Mouse (Mus musculus) olfactory bulb, adult 2 months (tissue): Measurements from ENCODE around the gene Fam110a.

Experiments used
- CTCF ChIP-seq: fragments of 200-500 bp; IDR thresholded peaks from 2 replicates; pipeline ENCODE4 v1.5.1; 2012; ENCODE audit warnings: low read depth, mild to moderate bottlenecking, low read length, moderate library complexity; ENCODE audit not compliant: insufficient read depth
- POLR2A ChIP-seq: fragments of 200-500 bp; IDR thresholded peaks from 2 replicates; pipeline ENCODE4 v1.6.1; 2012; ENCODE audit warnings: mild to moderate bottlenecking, low read depth, low read length, moderate library complexity; ENCODE audit not compliant: insufficient read depth

DNA sequence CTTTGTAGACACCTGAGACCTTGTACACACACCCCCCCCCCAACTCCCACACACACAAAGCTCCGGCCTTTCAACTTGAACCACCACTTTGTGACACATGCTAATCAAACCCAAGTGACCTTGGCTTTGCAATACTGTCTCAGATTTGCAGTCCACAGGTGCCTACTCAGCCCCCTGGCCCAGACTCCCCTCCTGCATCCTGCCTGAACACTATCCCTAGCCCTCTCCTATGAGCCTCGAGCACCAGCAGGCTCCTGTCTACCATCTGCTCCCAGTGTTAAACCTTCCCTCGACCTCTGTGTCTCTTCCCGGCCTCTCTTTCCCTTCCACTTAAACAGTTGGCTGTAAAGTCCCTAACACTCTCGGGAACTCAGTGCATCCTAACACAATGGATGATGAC lies 11.4 kb upstream of the Fam110a start:
- TF ChIP-seq CTCF = no peak
- TF ChIP-seq POLR2A = no peak
